Mouse (Mus musculus) testis, adult 2 months (tissue): ENCODE measurements around the gene Gadd45gip1.

ENCODE experiments used
- CTCF ChIP-seq: fragments of 200-500 bp; IDR thresholded peaks from 2 replicates; pipeline ENCODE4 v1.5.1; 2012; ENCODE audit warnings: low read depth, mild to moderate bottlenecking, inconsistent platforms, low read length, moderate library complexity; ENCODE audit not compliant: control insufficient read depth, insufficient read depth, insufficient replicate concordance
- POLR2A ChIP-seq: fragments of 200-500 bp; IDR thresholded peaks from 2 replicates; pipeline ENCODE4 v1.6.1; 2012; ENCODE audit warnings: low read depth, mild to moderate bottlenecking, inconsistent platforms, low read length, moderate library complexity; ENCODE audit not compliant: control insufficient read depth

DNA sequence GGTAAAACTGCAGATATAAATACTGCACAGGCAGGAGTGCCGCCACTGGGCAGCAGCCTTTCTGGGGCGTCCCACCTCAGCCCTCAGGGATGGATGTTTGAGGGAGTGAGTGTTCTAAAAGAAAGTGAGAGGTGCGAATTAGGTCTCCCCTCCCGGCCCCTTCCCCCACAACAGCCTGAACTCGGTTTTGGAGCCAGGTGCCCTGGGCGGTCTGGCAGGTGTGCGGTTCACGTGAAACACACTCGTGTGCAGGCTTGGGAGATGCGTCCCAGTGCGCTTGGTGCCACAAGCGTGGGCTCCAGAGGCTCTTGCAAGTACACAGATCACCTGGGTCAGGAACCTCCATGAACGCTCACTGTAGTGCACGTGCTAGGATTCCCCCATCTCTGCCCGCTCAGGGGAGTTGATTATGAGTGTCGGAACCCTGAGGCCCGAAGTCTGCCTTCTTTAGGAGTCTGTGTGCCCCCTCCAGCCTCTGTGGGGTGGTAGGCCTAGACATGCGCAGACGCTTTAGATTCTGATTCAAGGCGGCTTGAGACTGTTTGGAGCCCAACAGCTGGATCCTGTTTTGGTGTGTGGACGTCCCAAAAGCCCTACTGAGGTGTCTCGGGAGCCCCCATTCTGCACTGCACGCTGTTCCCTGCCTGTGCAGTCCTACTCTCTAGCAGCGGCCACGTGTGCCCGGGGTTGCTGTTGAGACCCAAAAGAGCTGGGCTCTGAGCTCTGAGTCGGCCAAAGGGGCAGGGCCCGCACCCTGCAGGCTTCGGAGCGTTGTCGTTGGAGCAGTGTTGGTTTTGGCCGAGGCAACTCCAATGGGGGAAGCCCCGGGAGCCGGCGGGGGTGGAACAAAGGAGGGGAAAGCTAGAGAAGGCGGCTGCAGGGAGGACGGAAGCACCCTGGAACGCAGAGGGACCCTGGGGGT is 45.3 kb upstream of the Gadd45gip1 start:
- TF ChIP-seq CTCF (no peak), POLR2A (no peak)
